Mouse (Mus musculus): ENCODE measurements at regions not wholly inside any gene's neighbourhood (a gene's known extent, or its start where the extent isn't known, plus 50 kb on each side); places are given as distances from the start of the nearest gene placed in this dataset.

DNA sequence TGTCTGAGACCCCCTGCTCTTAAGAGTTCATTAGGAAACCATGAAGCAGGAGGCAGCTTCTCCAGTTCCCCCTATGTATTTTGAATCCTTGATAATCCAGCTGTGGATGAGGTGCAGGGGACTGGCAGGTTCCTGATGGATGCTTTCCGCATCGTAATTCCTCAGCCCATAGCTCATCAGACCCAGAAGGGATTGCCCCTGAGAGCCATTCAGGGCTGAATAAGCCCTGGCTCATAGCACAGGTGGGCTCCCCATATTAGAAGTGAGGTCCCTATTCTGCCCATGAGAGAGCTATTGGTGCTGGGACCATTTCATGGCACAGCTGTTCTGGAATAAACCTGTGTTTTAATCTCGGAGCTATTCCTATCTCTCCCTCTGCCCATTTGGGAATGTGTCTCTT is 416.1 kb downstream of the Cmpk2 start:
- TF ChIP-seq MYOD1 (IDR thresholded peaks at IDR 0.05; ENCODE audit: control insufficient read depth, insufficient read length, low read depth): no peak
- no peak for TF ChIP-seq CTCF (IDR thresholded peaks at IDR 0.05; ENCODE audit: control insufficient read depth, insufficient read depth, insufficient read length)
